Mouse (Mus musculus): ENCODE data around the gene Tmem253. TPM values are rescaled to one million over a fixed set of nuclear protein-coding genes. Genes with fewer than 3 reads are reported as not detected.

Gene Tmem253
- polyA plus RNA-seq, 1 experiment from 2014 or later, result 1.1 TPM

- 84% methylated on average over 14 of the region's 15 CpGs for WGBS
- peak overlapping the region; percentile 99 for H3K27ac ChIP-seq
- H3K27me3 ChIP-seq, result no peaks in the 10 kb centered on the region
- peak overlapping the region; percentile 58 for H3K4me3 ChIP-seq (replicated peaks)
- peaks cover 67% of the 10 kb centered on the region for H3K4me1 ChIP-seq
- H3K9me3 ChIP-seq, result no peaks in the 10 kb centered on the region
- ATAC-seq (ENCODE audit: low FRiP score), result no peak
- no peaks in the 10 kb centered on the region for H3K36me3 ChIP-seq (replicated peaks)
- H3K4me2 ChIP-seq, result peak overlapping the region; percentile 72
- peak overlapping the region; percentile 88 for H3K9ac ChIP-seq
These were observed 3.0 kb downstream of the Tmem253 start for GRCm38 (mm10) chr14:52018248-52019050.

DNA sequence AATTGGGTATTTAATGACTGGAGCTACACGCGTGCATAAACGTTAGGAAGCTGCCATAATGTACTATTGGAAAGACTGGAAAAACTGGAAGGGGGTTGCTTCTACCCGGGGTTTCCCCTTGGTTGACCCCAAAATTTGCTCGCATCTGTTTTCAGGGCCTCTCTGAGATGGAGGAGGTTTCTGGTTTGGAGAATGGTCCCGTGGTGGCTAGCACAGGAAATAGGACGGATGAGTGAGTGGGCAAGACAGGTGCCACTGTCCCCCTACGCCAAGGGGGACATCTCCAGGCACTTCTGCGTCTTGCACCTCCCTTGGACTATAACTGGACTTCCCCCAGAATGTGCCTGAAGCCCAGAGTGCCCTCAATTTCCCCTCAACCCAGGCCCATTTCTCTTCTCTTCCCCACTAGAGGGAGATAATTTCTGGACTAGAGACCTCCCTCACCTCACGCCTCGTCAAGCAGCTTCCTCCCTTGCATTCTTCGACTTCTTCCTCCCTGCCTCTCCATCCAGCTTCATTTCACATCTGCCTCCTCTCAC is 3.7 kb downstream of the Tmem253 start:
- H3K4me1 ChIP-seq, result peaks cover 70% of the 10 kb centered on the region
- H3K4me3 ChIP-seq (replicated peaks), result peak overlapping the region; percentile 58
- no peaks in the 10 kb centered on the region for H3K9me3 ChIP-seq
- H3K36me3 ChIP-seq (replicated peaks), result no peaks in the 10 kb centered on the region
- peak overlapping the region; percentile 88 for H3K9ac ChIP-seq
- no peaks in the 10 kb centered on the region for H3K27me3 ChIP-seq
- peak overlapping the region; percentile 72 for H3K4me2 ChIP-seq
- no peak; the same call in 1 of the 2 replicates for ATAC-seq (ENCODE audit: low FRiP score)
- 38% methylated on average over 12 of the region's 12 CpGs for WGBS
- peak overlapping the region; percentile 99 for H3K27ac ChIP-seq

DNA sequence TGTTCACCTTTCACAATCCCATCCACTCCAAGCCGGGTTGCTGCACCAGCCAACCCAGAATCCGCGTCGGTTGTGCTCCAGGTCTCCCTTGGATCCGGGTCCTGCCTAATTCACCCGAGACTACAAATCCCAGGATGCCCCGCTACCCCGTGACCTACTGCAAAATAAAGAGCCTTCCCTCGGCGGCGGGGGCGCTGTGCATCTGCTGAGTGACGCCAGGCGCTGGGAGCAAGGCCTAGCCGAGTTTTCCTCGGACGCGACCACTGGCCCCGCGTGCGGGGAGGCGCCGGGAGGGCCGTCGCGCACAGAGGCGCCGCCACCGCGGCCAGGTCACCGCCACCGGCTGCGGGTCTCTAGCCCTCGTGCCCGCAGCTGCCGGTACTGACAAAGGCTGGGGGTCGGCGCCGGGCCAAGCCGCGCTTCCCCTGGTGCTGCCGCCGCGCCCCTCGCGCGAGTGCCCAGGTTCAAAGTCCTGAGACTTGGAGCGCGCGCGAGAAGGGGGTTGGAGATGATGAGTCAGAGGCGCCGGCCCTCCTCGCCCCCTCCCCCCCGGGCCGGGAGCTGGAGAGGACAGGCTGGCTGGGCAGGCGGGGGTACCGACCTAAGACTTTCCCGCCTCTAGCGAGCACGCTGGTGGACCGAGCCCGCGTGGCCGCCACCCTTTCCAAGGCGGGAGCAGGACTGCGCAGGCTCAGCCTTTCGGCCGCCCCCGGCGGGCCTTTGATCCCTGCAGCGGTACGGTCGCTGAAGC is 4.3 kb downstream of the Tmem253 start:
- peak overlapping the region; percentile 88 for H3K9ac ChIP-seq
- peak overlapping the region; percentile 72 for H3K4me2 ChIP-seq
- H3K4me3 ChIP-seq (replicated peaks), result peak overlapping the region; percentile 58
- H3K4me1 ChIP-seq, result peaks cover 70% of the 10 kb centered on the region
- peak overlapping the region; percentile 99 for H3K27ac ChIP-seq
- no peaks in the 10 kb centered on the region for H3K9me3 ChIP-seq
- H3K36me3 ChIP-seq (replicated peaks), result no peaks in the 10 kb centered on the region
- peak; percentile 92 for ATAC-seq (ENCODE audit: low FRiP score)
- under 1% methylated on average over 67 of the region's 74 CpGs for WGBS
- no peaks in the 10 kb centered on the region for H3K27me3 ChIP-seq

DNA sequence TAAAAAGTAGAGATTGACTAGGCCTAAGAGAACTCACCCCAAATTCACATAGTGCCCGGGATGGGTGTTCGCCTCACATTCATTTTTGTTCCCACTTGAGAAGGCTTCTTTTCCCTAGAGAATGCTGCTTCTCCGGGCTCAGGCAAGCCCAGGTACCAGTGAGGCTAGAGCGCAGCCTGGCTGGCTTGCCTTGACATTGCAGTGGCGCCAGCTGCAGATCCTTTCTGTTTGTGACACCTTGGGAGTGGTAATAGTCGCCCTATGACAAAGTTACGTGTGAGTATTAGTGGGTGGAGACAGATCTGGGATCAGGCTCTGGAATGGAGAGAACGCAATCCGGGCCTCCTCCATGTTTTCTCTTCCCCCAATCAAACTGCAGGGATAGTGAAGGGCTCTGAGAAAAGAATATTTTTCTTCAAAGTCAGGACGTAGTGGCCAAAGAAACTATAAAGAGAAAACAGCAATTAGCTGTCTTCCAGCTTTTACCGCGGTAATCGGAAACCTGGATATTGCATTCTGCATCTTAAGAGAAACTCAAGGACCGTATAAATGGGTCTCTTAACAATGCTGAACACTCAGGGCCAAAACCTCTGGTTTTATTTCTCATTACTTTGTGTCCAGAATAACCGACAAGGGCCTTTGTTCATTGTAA is 5.2 kb downstream of the Tmem253 start, which contains the start of gene Zfp219:
Gene Zfp219 (minus strand): TSS at position 248 of the 652 bp plus-strand sequence.
- H3K4me1 ChIP-seq, result peaks cover 64% of the 10 kb centered on the region
- no peaks in the 10 kb centered on the region for H3K36me3 ChIP-seq (replicated peaks)
- peak within 1 kb of the TSS; percentile 88 for H3K9ac ChIP-seq
- no peaks in the 10 kb centered on the region for H3K27me3 ChIP-seq
- peak within 1 kb of the TSS; percentile 72 for H3K4me2 ChIP-seq
- no peaks in the 10 kb centered on the region for H3K9me3 ChIP-seq
- peak within 1 kb of the TSS; percentile 99 for H3K27ac ChIP-seq
- peak within 1 kb of the TSS; percentile 58 for H3K4me3 ChIP-seq (replicated peaks)
- WGBS, result 5% methylated on average over 15 of the region's 15 CpGs
- peak; percentile 34 for ATAC-seq (ENCODE audit: low FRiP score)

GRCm38 (mm10) chr14:52021138-52021529 is 5.7 kb downstream of the Tmem253 start:
- Histone ChIP-seq H3K27ac (peak overlapping the region; percentile 99; the same call in 1 of the 2 replicates), H3K4me1 (peaks cover 58% of the 10 kb centered on the region), H3K9me3 (no peaks in the 10 kb centered on the region), H3K4me3 (replicated peaks) (peak overlapping the region; percentile 58; the same call in 1 of the 2 replicates), H3K9ac (no peak overlapping the region), H3K4me2 (peak overlapping the region; percentile 72), H3K36me3 (replicated peaks) (no peaks in the 10 kb centered on the region), H3K27me3 (no peaks in the 10 kb centered on the region)
- no peak for ATAC-seq (ENCODE audit: low FRiP score)
- WGBS, result 67% methylated on average over 4 of the region's 4 CpGs

DNA sequence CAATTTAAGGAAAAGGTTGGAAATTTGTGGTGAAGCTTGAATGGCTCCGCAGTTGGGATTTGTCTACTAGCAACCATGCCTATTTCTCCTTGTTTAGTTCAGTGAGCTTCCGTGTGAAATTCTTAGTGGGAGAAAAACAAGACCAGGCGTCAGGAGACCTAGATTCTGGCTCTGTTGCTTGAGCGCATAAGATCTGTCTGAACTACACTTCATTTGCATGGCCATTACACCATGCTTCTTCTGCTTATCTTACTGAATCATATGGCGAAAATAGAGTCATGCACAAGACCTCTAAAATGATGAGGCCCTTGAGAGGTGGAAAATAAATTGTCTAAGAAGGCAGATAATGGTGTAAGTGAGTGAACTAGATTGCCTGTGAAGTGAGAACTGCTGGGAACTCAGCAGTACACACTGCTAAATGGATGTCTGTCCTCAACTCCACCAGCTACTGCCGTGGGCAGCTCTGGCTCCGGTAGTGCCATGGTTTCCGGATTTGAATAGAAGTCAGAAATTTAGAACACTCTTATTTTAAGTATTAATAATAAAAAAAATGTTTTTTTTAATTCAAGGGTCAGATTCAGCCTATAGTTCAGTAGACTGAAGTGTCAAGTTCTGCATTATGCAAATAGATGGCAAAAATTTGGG is 6.2 kb downstream of the Tmem253 start:
- WGBS, result 93% methylated on average over 8 of the region's 8 CpGs
- Histone ChIP-seq H3K4me3 (replicated peaks) (no peak overlapping the region), H3K27ac (0 out of 2 replicates have a peak overlapping the region, but pooled peaks have one; percentile 99), H3K27me3 (no peaks in the 10 kb centered on the region), H3K36me3 (replicated peaks) (no peaks in the 10 kb centered on the region), H3K9me3 (no peaks in the 10 kb centered on the region), H3K4me2 (no peak overlapping the region), H3K9ac (no peak overlapping the region), H3K4me1 (peaks cover 53% of the 10 kb centered on the region)
- no peak for ATAC-seq (ENCODE audit: low FRiP score)

GRCm38 (mm10) chr14:52022244-52022708 is 6.8 kb downstream of the Tmem253 start:
- Histone ChIP-seq H3K27me3 (no peaks in the 10 kb centered on the region), H3K27ac (peak overlapping the region; percentile 72; the same call in 1 of the 2 replicates), H3K9ac (0 out of 2 replicates have a peak overlapping the region, but pooled peaks have one; percentile 13), H3K4me2 (peak overlapping the region; percentile 47; the same call in 1 of the 2 replicates), H3K4me1 (peaks cover 48% of the 10 kb centered on the region), H3K9me3 (no peaks in the 10 kb centered on the region), H3K4me3 (replicated peaks) (peak overlapping the region; percentile 17; the same call in 1 of the 2 replicates), H3K36me3 (replicated peaks) (no peaks in the 10 kb centered on the region)
- no peak for ATAC-seq (ENCODE audit: low FRiP score)
- WGBS, result 67% methylated on average over 3 of the region's 3 CpGs

- H3K4me2 ChIP-seq, result peak overlapping the region; percentile 47
- H3K36me3 ChIP-seq (replicated peaks), result no peaks in the 10 kb centered on the region
- peak overlapping the region; percentile 72 for H3K27ac ChIP-seq
- peak overlapping the region; percentile 5 for H3K9ac ChIP-seq
- no peaks in the 10 kb centered on the region for H3K27me3 ChIP-seq
- no peaks in the 10 kb centered on the region for H3K9me3 ChIP-seq
- WGBS, result 3% methylated on average over 23 of the region's 23 CpGs
- peaks cover 43% of the 10 kb centered on the region for H3K4me1 ChIP-seq
- no peak for ATAC-seq (ENCODE audit: low FRiP score)
- H3K4me3 ChIP-seq (replicated peaks), result peak overlapping the region; percentile 17
These were observed 7.4 kb downstream of the Tmem253 start for GRCm38 (mm10) chr14:52022709-52023459.

DNA sequence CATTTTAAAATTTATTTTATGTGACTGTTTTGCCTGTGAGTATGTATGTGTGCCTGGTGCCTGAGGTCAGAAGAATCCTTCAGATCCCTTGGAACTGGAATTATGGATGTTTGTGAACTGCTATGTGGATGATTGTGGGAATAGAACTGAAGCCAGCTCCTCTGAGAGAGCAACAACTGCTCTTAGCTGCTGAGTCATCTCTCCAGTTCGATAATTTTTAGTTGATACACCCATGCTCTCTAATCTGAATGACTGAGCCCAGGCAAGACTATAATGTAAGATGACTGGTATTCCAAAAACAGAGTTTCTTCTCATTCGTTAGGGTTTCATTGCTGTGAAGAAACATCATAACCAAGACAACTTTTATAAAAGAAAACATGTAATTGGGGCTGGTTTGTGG is 8.7 kb downstream of the Tmem253 start:
- Histone ChIP-seq H3K4me2 (no peak overlapping the region), H3K36me3 (replicated peaks) (no peaks in the 10 kb centered on the region), H3K9me3 (no peaks in the 10 kb centered on the region), H3K4me3 (replicated peaks) (no peak overlapping the region), H3K27ac (no peak overlapping the region), H3K9ac (no peak overlapping the region), H3K27me3 (no peaks in the 10 kb centered on the region), H3K4me1 (peaks cover 31% of the 10 kb centered on the region)
- ATAC-seq (ENCODE audit: low FRiP score), result no peak
- 89% methylated on average over 2 of the region's 2 CpGs for WGBS

- H3K9me3 ChIP-seq, result no peaks in the 10 kb centered on the region
- peaks cover 21% of the 10 kb centered on the region for H3K4me1 ChIP-seq
- no peak for ATAC-seq (ENCODE audit: low FRiP score)
These were observed 10.9 kb downstream of the Tmem253 start for GRCm38 (mm10) chr14:52026342-52026741.

GRCm38 (mm10) chr14:52035926-52036325 is 20.5 kb downstream of the Tmem253 start:
- 87% methylated on average over 6 of the region's 6 CpGs for WGBS
- H3K9me3 ChIP-seq, result no peaks in the 10 kb centered on the region
- no peaks in the 10 kb centered on the region for H3K4me1 ChIP-seq
- no peak for ATAC-seq (ENCODE audit: low FRiP score)
- no peaks in the 10 kb centered on the region for H3K36me3 ChIP-seq (replicated peaks)
- no peak overlapping the region for H3K4me2 ChIP-seq
- no peaks in the 10 kb centered on the region for H3K27me3 ChIP-seq
- no peak overlapping the region for H3K9ac ChIP-seq
- H3K4me3 ChIP-seq (replicated peaks), result no peak overlapping the region
- no peak overlapping the region for H3K27ac ChIP-seq

More at GRCm38 (mm10) chr14:52026342-52026741, 10.9 kb downstream of the Tmem253 start:
- H3K27me3 ChIP-seq, result no peaks in the 10 kb centered on the region
- H3K9ac ChIP-seq, result no peak overlapping the region
- no peak overlapping the region for H3K4me2 ChIP-seq
- H3K27ac ChIP-seq, result no peak overlapping the region
- WGBS, result 91% methylated on average over 4 of the region's 4 CpGs
- no peaks in the 10 kb centered on the region for H3K36me3 ChIP-seq (replicated peaks)
- H3K4me3 ChIP-seq (replicated peaks), result no peak overlapping the region

Measured in forebrain, embryonic 12.5 days (tissue).